Mouse (Mus musculus) midbrain, embryonic 12.5 days (tissue): Measurements from ENCODE around the gene AY761184. TPM values are rescaled to one million over a fixed set of nuclear protein-coding genes. Genes with fewer than 3 reads are reported as not detected.
"Not testable (repeated sequence)": the region's sequence is repeated elsewhere in the genome, so short reads cannot be mapped to it uniquely, and the experiment has no call there.

Experiments used
- ATAC-seq: fragments of 200-750 bp; cut with Nextera tagmentation; 2 replicates; pipeline ENCODE4 v1.8.0; 2017; ENCODE audit warnings: low read depth, moderate TSS enrichment, moderate library complexity; ENCODE audit not compliant: low FRiP score
- H3K27ac ChIP-seq: fragments of 300-500 bp; sonication (generic); replicated peaks from 2 replicates; pipeline ENCODE4 v1.5.1; 2016; ENCODE audit warnings: mild to moderate bottlenecking
- H3K27me3 ChIP-seq: fragments of 300-500 bp; sonication (generic); 2 replicates; pipeline ENCODE4 v1.6.1; 2016; ENCODE audit warnings: mild to moderate bottlenecking
- H3K36me3 ChIP-seq: fragments of 300-500 bp; sonication (generic); 2 replicates; pipeline ENCODE4 v1.6.1; 2016
- H3K4me1 ChIP-seq: fragments of 300-500 bp; sonication (generic); 2 replicates; pipeline ENCODE4 v1.6.1; 2016
- H3K4me2 ChIP-seq: fragments of 300-500 bp; sonication (generic); replicated peaks from 2 replicates; pipeline ENCODE4 v1.6.1; 2016; ENCODE audit warnings: mild to moderate bottlenecking, moderate library complexity
- H3K4me3 ChIP-seq: fragments of 300-500 bp; sonication (generic); 2 replicates; pipeline ENCODE4 v1.5.1; 2016; ENCODE audit warnings: mild to moderate bottlenecking
- H3K9ac ChIP-seq: fragments of 300-500 bp; sonication (generic); replicated peaks from 2 replicates; pipeline ENCODE4 v1.6.1; 2016; ENCODE audit warnings: mild to moderate bottlenecking, moderate library complexity
- H3K9me3 ChIP-seq: fragments of 300-500 bp; sonication (generic); 2 replicates; pipeline ENCODE4 v1.6.1; 2016; ENCODE audit warnings: mild to moderate bottlenecking
- WGBS: fragments of 180-500 bp; shearing (Covaris S2); methylation state at CpG from one replicate; pipeline ENCODE4 v1.1.7; 2016; 5-methylcytosine and 5-hydroxymethylcytosine counted together
- polyA plus RNA-seq: library from polyadenylated mRNA; unstranded; fragments of >200 nt; fragmentation: Nextera tagmentation; extraction: Ambion mirVana; gene quantifications from 2 replicates; pipeline ENCODE4 v1.2.1, GENCODE M21; 2016

Gene AY761184
- polyA plus RNA-seq, result not detected in 2 replicates

GRCm38 (mm10) chr8:21703545-21703944 is at the start of gene AY761184:
Gene AY761184 (minus strand): TSS chr8:21703645.
- H3K27me3 ChIP-seq, H3K4me3 ChIP-seq, H3K27ac ChIP-seq, H3K36me3 ChIP-seq, ATAC-seq, H3K4me1 ChIP-seq, H3K9me3 ChIP-seq, H3K9ac ChIP-seq, H3K4me2 ChIP-seq: not testable (repeated sequence)
- 72% methylated on average over 2 of the region's 2 CpGs for WGBS

- H3K9me3 ChIP-seq, H3K36me3 ChIP-seq, H3K27ac ChIP-seq, ATAC-seq, H3K4me1 ChIP-seq, H3K27me3 ChIP-seq, H3K9ac ChIP-seq, H3K4me2 ChIP-seq, H3K4me3 ChIP-seq: not testable (repeated sequence)
- 100% methylated on average over 1 of the region's 1 CpGs for WGBS
These were observed 37.9 kb downstream of the AY761184 start, which contains the start of gene Defa34 for GRCm38 (mm10) chr8:21665497-21665896. Gene Defa34 (plus strand): TSS chr8:21665797.

- not testable (repeated sequence) for H3K4me1 ChIP-seq, ATAC-seq
These were observed 48.0 kb downstream of the AY761184 start, which contains the start of gene Defa17 for GRCm38 (mm10) chr8:21655480-21655879. Gene Defa17 (plus strand): TSS chr8:21655780.

More at GRCm38 (mm10) chr8:21655480-21655879, 48.0 kb downstream of the AY761184 start, which contains the start of gene Defa17:
- not testable (repeated sequence) for H3K27ac ChIP-seq, H3K36me3 ChIP-seq, H3K9me3 ChIP-seq, H3K27me3 ChIP-seq, H3K9ac ChIP-seq, H3K4me2 ChIP-seq, H3K4me3 ChIP-seq
- no CpG with 5 or more reads among the region's 2 CpGs for WGBS

Other genes with a start within 250 kb of the AY761184 start
- not detected in 2 replicates for gene Gm7849, start 247.1 kb downstream of the AY761184 start, polyA plus RNA-seq
- gene Defa20, start 194.4 kb downstream of the AY761184 start, polyA plus RNA-seq, result not detected in 2 replicates
- gene Defa32, start 174.6 kb downstream of the AY761184 start, polyA plus RNA-seq, result not detected in 2 replicates
- not detected in 2 replicates for gene Defa37, start 138.3 kb downstream of the AY761184 start, polyA plus RNA-seq
- not detected in 2 replicates for gene Defa28, start 120.6 kb downstream of the AY761184 start, polyA plus RNA-seq
- not detected in 2 replicates for gene Gm7861, start 109.1 kb downstream of the AY761184 start, polyA plus RNA-seq
- not detected in 2 replicates for gene Defa26, start 85.5 kb downstream of the AY761184 start, polyA plus RNA-seq
- not detected in 2 replicates for gene Defa17, start 47.9 kb downstream of the AY761184 start, polyA plus RNA-seq
- gene Defa34, start 37.8 kb downstream of the AY761184 start, polyA plus RNA-seq, result not detected in 2 replicates
- gene Defa24, start 30.8 kb upstream of the AY761184 start, polyA plus RNA-seq, result not detected in 2 replicates
- not detected in 2 replicates for gene Defb50, start 119.9 kb upstream of the AY761184 start, polyA plus RNA-seq
- not detected in 2 replicates for gene Defb2, start 136.3 kb upstream of the AY761184 start, polyA plus RNA-seq
- not detected in 2 replicates for gene Defb10, start 155.3 kb upstream of the AY761184 start, polyA plus RNA-seq
- gene Defb9, start 181.8 kb upstream of the AY761184 start, polyA plus RNA-seq, result not detected in 2 replicates
- 1.3 TPM in 1 of 2 replicates, not detected in the other for gene Defb11, start 202.8 kb upstream of the AY761184 start, polyA plus RNA-seq
- not detected in 2 replicates for gene Defb15, start 229.1 kb upstream of the AY761184 start, polyA plus RNA-seq
- gene Defb35, start 234.7 kb upstream of the AY761184 start, polyA plus RNA-seq, result not detected in 2 replicates
- not detected in 2 replicates for gene Defb13, start 243.1 kb upstream of the AY761184 start, polyA plus RNA-seq